Mouse (Mus musculus) brain, embryonic 14.5 days (tissue): ENCODE data around the gene Ctu2.

Experiments used
- CTCF ChIP-seq: fragments of 200-500 bp; IDR thresholded peaks from 2 replicates; pipeline ENCODE4 v1.5.1; 2012; ENCODE audit warnings: inconsistent platforms, mild to moderate bottlenecking, moderate library complexity, borderline replicate concordance; ENCODE audit not compliant: insufficient read depth, insufficient read length; ENCODE audit errors: extremely low read depth
- POLR2A ChIP-seq: fragments of 200-500 bp; IDR thresholded peaks from 2 replicates; pipeline ENCODE4 v1.6.1; 2012; ENCODE audit warnings: mild to moderate bottlenecking, inconsistent platforms, borderline replicate concordance; ENCODE audit not compliant: poor library complexity, insufficient read depth, insufficient read length, severe bottlenecking; ENCODE audit errors: extremely low read depth

DNA sequence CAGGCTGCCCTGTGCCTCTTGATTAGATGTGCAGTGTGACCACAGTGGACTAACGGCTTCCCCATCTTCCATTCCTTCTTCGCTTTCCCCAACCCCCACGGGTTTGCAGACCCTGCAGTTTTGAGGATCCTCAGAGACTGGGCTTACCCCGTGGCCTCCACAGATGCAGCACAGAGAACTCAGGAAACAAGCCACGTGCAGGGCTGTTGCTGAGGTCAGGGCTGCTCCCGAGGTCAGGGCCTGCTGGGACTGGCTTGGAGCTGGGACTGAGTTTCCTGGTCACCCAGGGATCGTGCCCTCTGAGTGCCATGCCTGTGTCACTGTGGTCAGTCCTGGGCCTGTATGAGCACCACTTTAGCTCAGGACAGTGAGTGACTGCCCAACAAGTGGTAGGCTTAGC is 11.0 kb upstream of the Ctu2 start:
- TF ChIP-seq POLR2A (no peak), CTCF (no peak)
